Mouse (Mus musculus): ENCODE measurements around the gene Zfp28. TPM values are rescaled to one million over a fixed set of nuclear protein-coding genes. Genes with fewer than 3 reads are reported as not detected.

The Zfp28 gene
- polyA plus RNA-seq, 1 experiment from 2014 or later: 1.2 TPM

GRCm38 (mm10) chr7:6419894-6420293 lies 36.8 kb downstream of the Zfp28 start:
- Histone ChIP-seq H3K4me2 (ENCODE audit: low read depth, low read length) (no peak overlapping the region), H3K36me3 (ENCODE audit: control insufficient read depth, insufficient read depth) (no peaks in the 10 kb centered on the region), H3K4me3 (ENCODE audit: low read depth, low read length) (no peak overlapping the region), H3K4me1 (ENCODE audit: control insufficient read depth, low read depth, low read length) (no peaks in the 10 kb centered on the region), H3K9ac (ENCODE audit: low read depth, low read length) (no peak overlapping the region), H3K27me3 (ENCODE audit: control insufficient read depth, insufficient read depth, low read depth, low read length) (no peaks in the 10 kb centered on the region), H3K27ac (ENCODE audit: low read length) (no peak overlapping the region), H3K9me3 (replicated peaks; ENCODE audit: control insufficient read depth, low read length) (no peaks in the 10 kb centered on the region)
- WGBS (ENCODE audit: insufficient replicate concordance): 68% methylated on average over 6 of the region's 6 CpGs
- no peak for ATAC-seq (ENCODE audit: low read depth)

- H3K27me3 ChIP-seq (ENCODE audit: control insufficient read depth, insufficient read depth, low read depth, low read length): no peaks in the 10 kb centered on the region
- no peaks in the 10 kb centered on the region for H3K4me1 ChIP-seq (ENCODE audit: control insufficient read depth, low read depth, low read length)
- no peaks in the 10 kb centered on the region for H3K36me3 ChIP-seq (ENCODE audit: control insufficient read depth, insufficient read depth)
- no peak for ATAC-seq (ENCODE audit: low read depth)
- H3K27ac ChIP-seq (ENCODE audit: low read length): no peak overlapping the region
- 65% methylated on average over 3 of the region's 3 CpGs for WGBS (ENCODE audit: insufficient replicate concordance)
- H3K9me3 ChIP-seq (replicated peaks; ENCODE audit: control insufficient read depth, low read length): no peaks in the 10 kb centered on the region
- H3K4me2 ChIP-seq (ENCODE audit: low read depth, low read length): no peak overlapping the region
- no peak overlapping the region for H3K9ac ChIP-seq (ENCODE audit: low read depth, low read length)
- H3K4me3 ChIP-seq (ENCODE audit: low read depth, low read length): no peak overlapping the region
Measured at GRCm38 (mm10) chr7:6429381-6429780, 46.3 kb downstream of the Zfp28 start.

- WGBS (ENCODE audit: insufficient replicate concordance): 18% methylated on average over 2 of the region's 2 CpGs
- Histone ChIP-seq H3K36me3 (ENCODE audit: control insufficient read depth, insufficient read depth) (no peaks in the 10 kb centered on the region), H3K9ac (ENCODE audit: low read depth, low read length) (no peak overlapping the region), H3K4me1 (ENCODE audit: control insufficient read depth, low read depth, low read length) (no peaks in the 10 kb centered on the region), H3K4me3 (ENCODE audit: low read depth, low read length) (no peak overlapping the region), H3K9me3 (replicated peaks; ENCODE audit: control insufficient read depth, low read length) (no peaks in the 10 kb centered on the region), H3K4me2 (ENCODE audit: low read depth, low read length) (no peak overlapping the region), H3K27me3 (ENCODE audit: control insufficient read depth, insufficient read depth, low read depth, low read length) (no peaks in the 10 kb centered on the region), H3K27ac (ENCODE audit: low read length) (no peak overlapping the region)
- no peak for ATAC-seq (ENCODE audit: low read depth)
Measured at GRCm38 (mm10) chr7:6430342-6430741, 47.2 kb downstream of the Zfp28 start.

GRCm38 (mm10) chr7:6438388-6438787 lies 55.3 kb downstream of the Zfp28 start, which contains the start of gene Olfr1344:
Gene Olfr1344, plus strand, starts transcription at chr7:6438688.
- H3K4me3 ChIP-seq (ENCODE audit: low read depth, low read length): no peak within 1 kb of the TSS
- no peak within 1 kb of the TSS for H3K27ac ChIP-seq (ENCODE audit: low read length)
- H3K9ac ChIP-seq (ENCODE audit: low read depth, low read length): no peak within 1 kb of the TSS
- no peaks in the 10 kb centered on the region for H3K4me1 ChIP-seq (ENCODE audit: control insufficient read depth, low read depth, low read length)
- 43% methylated on average over 3 of the region's 3 CpGs for WGBS (ENCODE audit: insufficient replicate concordance)
- ATAC-seq (ENCODE audit: low read depth): no peak
- no peak within 1 kb of the TSS for H3K4me2 ChIP-seq (ENCODE audit: low read depth, low read length)
- no peaks in the 10 kb centered on the region for H3K36me3 ChIP-seq (ENCODE audit: control insufficient read depth, insufficient read depth)
- no peaks in the 10 kb centered on the region for H3K9me3 ChIP-seq (replicated peaks; ENCODE audit: control insufficient read depth, low read length)
- H3K27me3 ChIP-seq (ENCODE audit: control insufficient read depth, insufficient read depth, low read depth, low read length): no peaks in the 10 kb centered on the region

- Histone ChIP-seq H3K4me1 (ENCODE audit: control insufficient read depth, low read depth, low read length) (no peaks in the 10 kb centered on the region), H3K27ac (ENCODE audit: low read length) (no peak overlapping the region), H3K9me3 (replicated peaks; ENCODE audit: control insufficient read depth, low read length) (no peaks in the 10 kb centered on the region), H3K27me3 (ENCODE audit: control insufficient read depth, insufficient read depth, low read depth, low read length) (no peaks in the 10 kb centered on the region), H3K4me2 (ENCODE audit: low read depth, low read length) (no peak overlapping the region), H3K9ac (ENCODE audit: low read depth, low read length) (no peak overlapping the region), H3K4me3 (ENCODE audit: low read depth, low read length) (no peak overlapping the region), H3K36me3 (ENCODE audit: control insufficient read depth, insufficient read depth) (no peaks in the 10 kb centered on the region)
- no peak for ATAC-seq (ENCODE audit: low read depth)
- WGBS (ENCODE audit: insufficient replicate concordance): 58% methylated on average over 2 of the region's 2 CpGs
Measured at GRCm38 (mm10) chr7:6441173-6441572, 58.1 kb downstream of the Zfp28 start.

Other genes starting within 250 kb of the Zfp28 start
- gene Zfp787, start 227.3 kb upstream of the Zfp28 start, polyA plus RNA-seq (2015; fragmentation: Nextera tagmentation; extraction: Ambion mirVana): 9.7 and 10.0 TPM in 2 replicates
- gene Zfp444, start 211.1 kb upstream of the Zfp28 start, polyA plus RNA-seq (2015; fragmentation: Nextera tagmentation; extraction: Ambion mirVana): 16.1 and 16.6 TPM in 2 replicates
- not detected in 2 replicates for gene Galp, start 186.2 kb upstream of the Zfp28 start, polyA plus RNA-seq (2015; fragmentation: Nextera tagmentation; extraction: Ambion mirVana)
- gene Zscan5b, start 161.0 kb upstream of the Zfp28 start, polyA plus RNA-seq (2015; fragmentation: Nextera tagmentation; extraction: Ambion mirVana): not detected in 2 replicates
- gene Epp13, start 130.6 kb upstream of the Zfp28 start, polyA plus RNA-seq (2015; fragmentation: Nextera tagmentation; extraction: Ambion mirVana): not detected in 2 replicates
- 3.6 and 4.4 TPM in 2 replicates for gene Zfp667, start 96.7 kb upstream of the Zfp28 start, polyA plus RNA-seq (2015; fragmentation: Nextera tagmentation; extraction: Ambion mirVana)
- 0.45 and 0.89 TPM in 2 replicates for gene Zfp583, start 52.0 kb upstream of the Zfp28 start, polyA plus RNA-seq (2015; fragmentation: Nextera tagmentation; extraction: Ambion mirVana)
- 0.11 and 0.13 TPM in 2 replicates for gene Gm3854, start 39.5 kb upstream of the Zfp28 start, polyA plus RNA-seq (2015; fragmentation: Nextera tagmentation; extraction: Ambion mirVana)
- 0.84 TPM in 2 replicates for gene Zfp78, start 20.0 kb upstream of the Zfp28 start, polyA plus RNA-seq (2015; fragmentation: Nextera tagmentation; extraction: Ambion mirVana)
- gene Smim17, start 15.4 kb downstream of the Zfp28 start, polyA plus RNA-seq (2015; fragmentation: Nextera tagmentation; extraction: Ambion mirVana): not detected in 2 replicates
- not detected in 2 replicates for gene Gm20715, start 27.0 kb downstream of the Zfp28 start, polyA plus RNA-seq (2015; fragmentation: Nextera tagmentation; extraction: Ambion mirVana)
- gene Olfr1344, start 55.4 kb downstream of the Zfp28 start, polyA plus RNA-seq (2015; fragmentation: Nextera tagmentation; extraction: Ambion mirVana): not detected in 2 replicates
- gene Olfr1336, start 72.9 kb downstream of the Zfp28 start, polyA plus RNA-seq (2015; fragmentation: Nextera tagmentation; extraction: Ambion mirVana): not detected in 2 replicates
- gene Olfr1346, start 83.8 kb downstream of the Zfp28 start, polyA plus RNA-seq (2015; fragmentation: Nextera tagmentation; extraction: Ambion mirVana): not detected in 2 replicates
- gene Olfr5, start 103.6 kb downstream of the Zfp28 start, polyA plus RNA-seq (2015; fragmentation: Nextera tagmentation; extraction: Ambion mirVana): not detected in 2 replicates
- gene Olfr1347, start 116.5 kb downstream of the Zfp28 start, polyA plus RNA-seq (2015; fragmentation: Nextera tagmentation; extraction: Ambion mirVana): not detected in 2 replicates
- gene Olfr1348, start 125.5 kb downstream of the Zfp28 start, polyA plus RNA-seq (2015; fragmentation: Nextera tagmentation; extraction: Ambion mirVana): not detected in 2 replicates
- gene Olfr1349, start 139.7 kb downstream of the Zfp28 start, polyA plus RNA-seq (2015; fragmentation: Nextera tagmentation; extraction: Ambion mirVana): not detected in 2 replicates
- not detected in 2 replicates for gene Olfr1350, start 181.5 kb downstream of the Zfp28 start, polyA plus RNA-seq (2015; fragmentation: Nextera tagmentation; extraction: Ambion mirVana)